ENCODE assay signal across 12 mouse cellular contexts in the genomic region with DNA sequence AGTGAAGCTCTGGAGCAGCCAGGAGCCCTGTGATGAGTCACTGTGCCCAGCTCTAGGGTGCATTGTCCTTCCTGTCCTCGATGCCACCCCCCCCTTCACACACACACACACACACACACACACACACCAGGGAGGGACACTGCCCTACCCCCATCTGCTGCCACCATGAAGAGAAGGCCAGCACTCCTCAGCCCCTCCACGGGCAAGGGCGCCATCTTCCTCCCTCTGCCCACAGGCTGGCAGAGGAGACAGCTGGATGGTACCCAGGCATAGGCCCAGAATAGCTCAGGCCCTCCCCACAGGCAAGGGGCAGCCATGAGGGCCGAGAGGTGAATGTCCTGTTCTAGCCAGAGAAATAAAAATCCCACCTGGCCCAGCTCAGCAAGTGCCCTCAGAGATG. TPM values are rescaled to one million over a fixed set of nuclear protein-coding genes. Genes with fewer than 3 reads are reported as not detected.
DNase-seq lines count a peak whose midpoint lies in the region; ATAC-seq and TF ChIP-seq lines count a peak whose summit lies in the region.
"Had no signal": no experiment of that assay in that cellular context is flagged by ENCODE, and none has a peak within 500 bp of the region (broad histone marks: within the 10 kb centered on the region; RNA-seq: fewer than 3 reads in every experiment).

No protein-coding gene starts in this region.

- peak overlapping the region; percentile 100 for H3K27ac ChIP-seq in cerebellum, adult 2 months (ENCODE audit: insufficient read depth, low read length)
- H3K27ac ChIP-seq in heart, embryonic 10.5 days = peak overlapping the region; percentile 83
- H3K27ac ChIP-seq in midbrain, embryonic 14.5 days (replicated peaks; ENCODE audit: low read depth, low read length) = peak overlapping the region; percentile 88; the same call in 1 of the 2 replicates
- H3K27ac ChIP-seq: limb, embryonic 15.5 days had no signal

- DNase-seq in cerebellum, postnatal 4 days (ENCODE audit: low spot score in 2 of 2) = no peak
- DNase-seq in cerebellum, adult 2 months = peak; percentile 86 to 89
- DNase-seq in heart, embryonic 10.5 days (ENCODE audit: low spot score) = no peak
- DNase-seq in midbrain, embryonic 14.5 days = no peak
- no peak for DNase-seq in yolk sac, embryonic 10.5 days (ENCODE audit: low spot score)
- DNase-seq in lung, postnatal 25 days (ENCODE audit: low spot score) = no peak
- no peak for DNase-seq in layer of hippocampus, postnatal 36 days

- H3K4me3 ChIP-seq in cerebellum, adult 2 months (replicated peaks; ENCODE audit: insufficient read depth, low read depth, low read length) = peak overlapping the region; percentile 90
- H3K4me3 ChIP-seq in heart, embryonic 10.5 days = peak overlapping the region; percentile 61
- H3K4me3 ChIP-seq in midbrain, embryonic 14.5 days (replicated peaks; ENCODE audit: low read depth, low read length) = peak overlapping the region; percentile 48

- TF ChIP-seq POLR2A in cerebellum, adult 2 months (IDR thresholded peaks at IDR 0.05; ENCODE audit: borderline replicate concordance, insufficient read depth, low read length) = peak; percentile 59

- H3K9ac ChIP-seq in midbrain, embryonic 14.5 days (replicated peaks; ENCODE audit: low read length) = peak overlapping the region; percentile 73
- H3K9ac ChIP-seq: limb, embryonic 15.5 days had no signal

- WGBS in cerebellum, adult 2 months = 4% methylated on average over 4 of the region's 4 CpGs
- 49% methylated on average over 4 of the region's 4 CpGs for WGBS in heart, embryonic 10.5 days
- WGBS in midbrain, embryonic 14.5 days = 65% methylated on average over 4 of the region's 4 CpGs

- peaks cover 9% of the 10 kb centered on the region; the same call in 1 of the 2 replicates for H3K36me3 ChIP-seq in heart, embryonic 10.5 days
- H3K36me3 ChIP-seq in midbrain, embryonic 14.5 days (ENCODE audit: control insufficient read depth, insufficient read depth, low read length) = peaks cover 8% of the 10 kb centered on the region
- H3K36me3 ChIP-seq: limb, embryonic 15.5 days had no signal

- no peak; the same call in 1 of the 2 replicates for TF ChIP-seq CTCF in cerebellum, adult 2 months (IDR thresholded peaks at IDR 0.05; ENCODE audit: borderline replicate concordance, insufficient read depth, low read depth, low read length)

- peak; percentile 24; the same call in 1 of the 2 replicates for ATAC-seq in cerebellum, adult (ENCODE audit: insufficient number of reproducible peaks, low FRiP score, low TSS enrichment)
- ATAC-seq in midbrain, embryonic 14.5 days (ENCODE audit: low FRiP score, low TSS enrichment) = no peak

- H3K9me3 ChIP-seq in heart, embryonic 10.5 days = no peaks in the 10 kb centered on the region
- no peaks in the 10 kb centered on the region for H3K9me3 ChIP-seq in midbrain, embryonic 14.5 days (ENCODE audit: control insufficient read depth, low read length)
- H3K9me3 ChIP-seq: limb, embryonic 15.5 days had no signal

- H3K4me2 ChIP-seq in midbrain, embryonic 14.5 days (ENCODE audit: low read length) = peak overlapping the region; percentile 69

- no peaks in the 10 kb centered on the region for H3K27me3 ChIP-seq in cerebellum, adult 2 months (ENCODE audit: control insufficient read depth, insufficient read depth, low read length)
- peaks cover 73% of the 10 kb centered on the region for H3K27me3 ChIP-seq in heart, embryonic 10.5 days (ENCODE audit: insufficient read depth, poor library complexity, severe bottlenecking)
- H3K27me3 ChIP-seq in midbrain, embryonic 14.5 days (ENCODE audit: control insufficient read depth, insufficient read depth, low read length) = no peaks in the 10 kb centered on the region

- H3K4me1 ChIP-seq in cerebellum, adult 2 months (ENCODE audit: control insufficient read depth, insufficient read depth, low read length) = peaks cover 44% of the 10 kb centered on the region
- peaks cover 45% of the 10 kb centered on the region for H3K4me1 ChIP-seq in heart, embryonic 10.5 days
- peaks cover 36% of the 10 kb centered on the region for H3K4me1 ChIP-seq in midbrain, embryonic 14.5 days (ENCODE audit: control insufficient read depth, insufficient read depth, low read length)

RNA-seq across cellular contexts. Expression of gene Eef1a2, which starts 1.0 kb away (rescaled TPM):
- 1,226 and 1,413 TPM in 2 replicates for polyA plus RNA-seq in cerebellum, adult 2 months (2012; rRNA removed)
- 0.95 and 2.6 TPM in 2 replicates for polyA plus RNA-seq in heart, embryonic 10.5 days (2016; fragmentation: Nextera tagmentation; extraction: Ambion mirVana)
- polyA plus RNA-seq in midbrain, embryonic 14.5 days (2014; fragmentation: Nextera tagmentation; extraction: Ambion mirVana) = 12.7 and 14.1 TPM in 2 replicates
- total RNA-seq in layer of hippocampus, postnatal 36 days (2021) = 1,000 to 10,000 TPM; 1,091 to 1,130 TPM
- total RNA-seq: granulocyte monocyte progenitor cell, adult 5-6 weeks had no signal
- polyA plus RNA-seq: limb, embryonic 15.5 days had no signal

RNA-seq across cellular contexts. Expression of gene Kcnq2, which starts 20.7 kb away (rescaled TPM):
- 115 and 125 TPM in 2 replicates for polyA plus RNA-seq in cerebellum, adult 2 months (2012; rRNA removed)
- polyA plus RNA-seq in heart, embryonic 10.5 days (2016; fragmentation: Nextera tagmentation; extraction: Ambion mirVana) = 0.07 and 0.50 TPM in 2 replicates
- 52.0 and 52.4 TPM in 2 replicates for polyA plus RNA-seq in midbrain, embryonic 14.5 days (2014; fragmentation: Nextera tagmentation; extraction: Ambion mirVana)
- 100 to 1,000 TPM; 336 to 348 TPM for total RNA-seq in layer of hippocampus, postnatal 36 days (2021)
- total RNA-seq: granulocyte monocyte progenitor cell, adult 5-6 weeks had no signal
- polyA plus RNA-seq: C2C12; spleen, adult 2 months had no signal

RNA-seq across cellular contexts. Expression of gene Ppdpf, which starts 31.2 kb away (rescaled TPM):
- polyA plus RNA-seq in cerebellum, adult 2 months (2012; rRNA removed) = 110 and 111 TPM in 2 replicates
- polyA plus RNA-seq in heart, embryonic 10.5 days (2016; fragmentation: Nextera tagmentation; extraction: Ambion mirVana) = 172 and 240 TPM in 2 replicates
- 442 and 539 TPM in 2 replicates for polyA plus RNA-seq in midbrain, embryonic 14.5 days (2014; fragmentation: Nextera tagmentation; extraction: Ambion mirVana)
- total RNA-seq in layer of hippocampus, postnatal 36 days (2021) = 100 to 1,000 TPM in 1 of 2 experiments, 10 to 100 TPM in 1; 92.0 to 106 TPM

RNA-seq across cellular contexts. Expression of gene Ptk6, which starts 46.8 kb away (rescaled TPM):
- polyA plus RNA-seq in cerebellum, adult 2 months (2012; rRNA removed) = 0.03 and 0.07 TPM in 2 replicates
- not detected in 2 replicates for polyA plus RNA-seq in heart, embryonic 10.5 days (2016; fragmentation: Nextera tagmentation; extraction: Ambion mirVana)
- not detected in 2 replicates for polyA plus RNA-seq in midbrain, embryonic 14.5 days (2014; fragmentation: Nextera tagmentation; extraction: Ambion mirVana)
- total RNA-seq in layer of hippocampus, postnatal 36 days (2021) = under 1 TPM in 1 of 2 experiments, not detected in 1; 0.10 TPM
- total RNA-seq: granulocyte monocyte progenitor cell, adult 5-6 weeks had no signal
- polyA plus RNA-seq: C2C12 had no signal

RNA-seq across cellular contexts. Expression of gene Srms, which starts 57.2 kb away (rescaled TPM):
- polyA plus RNA-seq in cerebellum, adult 2 months (2012; rRNA removed) = 0.41 and 0.46 TPM in 2 replicates
- polyA plus RNA-seq in heart, embryonic 10.5 days (2016; fragmentation: Nextera tagmentation; extraction: Ambion mirVana) = 0.11 and 0.79 TPM in 2 replicates
- polyA plus RNA-seq in midbrain, embryonic 14.5 days (2014; fragmentation: Nextera tagmentation; extraction: Ambion mirVana) = 0.11 and 0.16 TPM in 2 replicates
- total RNA-seq in layer of hippocampus, postnatal 36 days (2021) = under 1 TPM; 0.35 to 0.66 TPM
- total RNA-seq: granulocyte monocyte progenitor cell, adult 5-6 weeks had no signal
- polyA plus RNA-seq: C2C12 had no signal

Comparison
In these comparisons a context has a peak if more than half of its experiments do, and no peak if none do; other contexts are left out.
1. DNase-seq: peak in cerebellum, adult 2 months (2 of 2); none in cerebellum, postnatal 4 days (0 of 2), heart, embryonic 10.5 days (single experiment), midbrain, embryonic 14.5 days (single experiment), yolk sac, embryonic 10.5 days (single experiment), lung, postnatal 25 days (single experiment) and layer of hippocampus, postnatal 36 days (0 of 2).
2. RNA of gene Eef1a2, which starts 1.0 kb away (polyA plus RNA-seq): 1,226 to 1,413 TPM in cerebellum, adult 2 months; 12.7 to 14.1 TPM in midbrain, embryonic 14.5 days and 0.95 to 2.6 TPM in heart, embryonic 10.5 days; every median in the first group is over 10 times any median in the second.
3. RNA of gene Kcnq2, which starts 20.7 kb away (polyA plus RNA-seq): 115 to 125 TPM in cerebellum, adult 2 months and 52.0 to 52.4 TPM in midbrain, embryonic 14.5 days; 0.07 to 0.50 TPM in heart, embryonic 10.5 days; every median in the first group is over 10 times any median in the second.
4. Peak in every context shown above with its lines, with median percentiles within 50 percentile points of each other: H3K27ac ChIP-seq and H3K4me3 ChIP-seq.